Mouse (Mus musculus) gastrocnemius, postnatal 4 days (tissue): Measurements from ENCODE around the gene Smarca1. TPM values are rescaled to one million over a fixed set of nuclear protein-coding genes. Genes with fewer than 3 reads are reported as not detected.

ENCODE experiments used
- DNase-seq, 2 experiments: peaks; one replicate each; pipeline ENCODE4 v3.0.0; 2021 to 2022; ENCODE audit warnings: low spot score in 2 of 2, mixed read lengths in 2 of 2
- total RNA-seq, 2 experiments: library from RNA; stranded (reverse); gene quantifications; 2 replicates each; pipeline ENCODE4 v1.2.3; 2021

Smarca1 gene
- total RNA-seq, 2 experiments from 2014 or later, result 7.2 to 10.5 TPM

DNA sequence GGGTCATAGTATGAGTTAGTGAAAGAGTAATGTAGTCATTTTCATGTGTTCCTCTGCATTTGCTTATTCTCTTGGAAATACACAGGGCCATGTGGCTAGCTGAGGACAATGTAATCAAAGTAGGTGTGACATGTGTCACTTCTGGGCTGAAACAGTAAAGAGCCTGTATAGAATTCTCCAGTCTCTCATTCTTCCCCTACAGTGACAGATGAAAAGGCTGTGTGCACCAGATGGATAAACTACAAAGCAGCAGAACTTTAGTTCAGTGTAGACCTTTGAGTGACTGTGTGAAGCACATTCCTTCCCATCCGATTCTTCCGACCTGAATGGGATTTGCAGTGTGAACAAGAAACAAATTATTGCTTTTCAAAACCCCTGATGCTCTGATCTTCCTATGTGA, 84.1 kb downstream of the Smarca1 start:
- no peak for DNase-seq

DNA sequence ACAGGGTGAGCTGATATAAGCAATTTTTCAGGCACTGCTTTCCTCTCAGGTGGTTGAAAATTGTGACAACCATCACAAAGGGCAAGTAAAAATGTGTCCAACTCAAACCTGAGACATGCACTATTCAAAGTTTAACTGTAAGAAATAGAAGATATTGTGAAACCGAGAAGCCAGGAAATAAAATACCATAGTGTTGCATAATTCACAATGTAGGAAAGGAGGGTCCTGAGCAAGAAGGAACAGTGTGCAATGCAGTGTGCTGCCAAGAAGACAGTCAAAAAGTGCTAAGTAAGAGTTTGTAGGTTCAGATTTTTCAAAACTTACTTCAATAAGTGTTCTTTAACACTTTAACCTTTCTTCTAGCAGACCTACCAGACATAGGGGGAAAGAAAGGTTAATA, 128.3 kb downstream of the Smarca1 start:
- no peak for DNase-seq

DNA sequence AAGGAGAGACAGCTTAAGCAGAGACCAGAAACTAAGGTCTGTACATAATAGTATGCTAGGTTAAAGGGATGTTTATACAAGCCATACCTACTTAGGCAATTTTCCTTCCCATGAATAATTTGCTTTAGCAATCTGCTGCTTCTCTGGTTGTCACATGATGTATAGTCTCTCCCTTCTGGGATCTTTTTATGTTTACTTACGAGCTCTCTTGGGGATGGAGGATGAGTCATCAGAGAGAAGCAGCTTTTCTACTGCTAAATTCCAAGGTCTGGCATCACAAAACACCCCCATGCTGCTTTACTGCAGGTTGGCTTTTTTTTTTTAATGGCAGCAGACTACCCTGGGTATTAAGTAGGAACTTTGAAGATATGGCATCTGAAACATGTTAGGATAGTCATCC, 132.6 kb downstream of the Smarca1 start:
- DNase-seq, result no peak

Other genes starting within 250 kb of the Smarca1 start
- 10 to 100 TPM; 13.3 to 15.9 TPM for gene Ocrl, start 19.4 kb upstream of the Smarca1 start, total RNA-seq
- gene Apln, start 141.9 kb upstream of the Smarca1 start, total RNA-seq, result 10 to 100 TPM; 34.6 to 38.0 TPM
- gene Xpnpep2, start 215.8 kb upstream of the Smarca1 start, total RNA-seq, result 1 to 10 TPM; 1.5 to 4.0 TPM